Mouse (Mus musculus): ENCODE results near the gene Prkcg. TPM values are rescaled to one million over a fixed set of nuclear protein-coding genes. Genes with fewer than 3 reads are reported as not detected.
A peak's percentile ranks its signal among the peaks of the same experiment; 100 is the strongest.
"Not testable (repeated sequence)": the region's sequence is repeated elsewhere in the genome, so short reads cannot be mapped to it uniquely, and the experiment has no call there.

Prkcg gene
- total RNA-seq (2022), result 1 to 10 TPM in 3 of 4 experiments, under 1 TPM in 1; 0.63 to 1.9 (median 1.6) TPM

GRCm38 (mm10) chr7:3288976-3289970, at the start of gene Prkcg, which contains the start of gene Myadm:
TSS of gene Prkcg (plus strand) at chr7:3289179.
TSS of gene Myadm (plus strand) at chr7:3289080.
- DNase-seq, result peak; percentile 80

GRCm38 (mm10) chr7:3239193-3239592, 49.8 kb upstream of the Prkcg start:
- no peak for DNase-seq

- DNase-seq, result no peak
Observed at GRCm38 (mm10) chr7:3260701-3261100, 28.3 kb upstream of the Prkcg start.

- peak; percentile 35 for DNase-seq
Observed at GRCm38 (mm10) chr7:3261446-3261845, 27.5 kb upstream of the Prkcg start.

- DNase-seq, result no peak
Observed at GRCm38 (mm10) chr7:3262789-3263188, 26.2 kb upstream of the Prkcg start.

GRCm38 (mm10) chr7:3264390-3265022, 24.5 kb upstream of the Prkcg start:
- DNase-seq, result no peak

GRCm38 (mm10) chr7:3265311-3265710, 23.7 kb upstream of the Prkcg start:
- DNase-seq, result no peak

GRCm38 (mm10) chr7:3267261-3267660, 21.7 kb upstream of the Prkcg start:
- no peak for DNase-seq

GRCm38 (mm10) chr7:3267888-3268287, 21.1 kb upstream of the Prkcg start:
- no peak for DNase-seq

GRCm38 (mm10) chr7:3268291-3268690, 20.7 kb upstream of the Prkcg start:
- DNase-seq, result no peak

GRCm38 (mm10) chr7:3272206-3272605, 16.8 kb upstream of the Prkcg start:
- no peak for DNase-seq

GRCm38 (mm10) chr7:3275455-3276170, 13.4 kb upstream of the Prkcg start:
- no peak for DNase-seq

GRCm38 (mm10) chr7:3276781-3277180, 12.2 kb upstream of the Prkcg start:
- DNase-seq, result not testable (repeated sequence)

GRCm38 (mm10) chr7:3280080-3280653, 8.8 kb upstream of the Prkcg start:
- DNase-seq, result no peak

- DNase-seq, result no peak
Observed at GRCm38 (mm10) chr7:3280654-3281153, 8.3 kb upstream of the Prkcg start.

GRCm38 (mm10) chr7:3281741-3282140, 7.2 kb upstream of the Prkcg start:
- no peak for DNase-seq

- DNase-seq, result no peak
Observed at GRCm38 (mm10) chr7:3283081-3283875, 5.7 kb upstream of the Prkcg start.

- no peak for DNase-seq
Observed at GRCm38 (mm10) chr7:3284604-3285003, 4.4 kb upstream of the Prkcg start.

GRCm38 (mm10) chr7:3286036-3286435, 2.9 kb upstream of the Prkcg start:
- no peak for DNase-seq

GRCm38 (mm10) chr7:3287186-3287585, 1.8 kb upstream of the Prkcg start:
- DNase-seq, result no peak

Measured in adrenal gland, adult 8-10 months (tissue).